Mouse (Mus musculus) adrenal gland, postnatal 0 days (tissue): ENCODE results near the gene Mcm8. TPM values are rescaled to one million over a fixed set of nuclear protein-coding genes. Genes with fewer than 3 reads are reported as not detected.

Experiments
- polyA plus RNA-seq: library from polyadenylated mRNA; unstranded; fragments of >200 nt; fragmentation: Nextera tagmentation; extraction: Ambion mirVana; gene quantifications from 2 replicates; pipeline ENCODE4 v1.2.1, GENCODE M21; 2015

Mcm8 gene
- polyA plus RNA-seq, result 4.3 and 6.7 TPM in 2 replicates

GRCm38 (mm10) chr2:132815608-132816314 is at the start of gene Mcm8, which contains the start of gene Trmt6:
Gene Mcm8, plus strand, starts transcription at chr2:132816141.
Gene Trmt6, minus strand, starts transcription at chr2:132816055.

GRCm38 (mm10) chr2:132780978-132781377 is 35.0 kb upstream of the Mcm8 start, which contains the start of gene Chgb:
Gene Chgb, plus strand, starts transcription at chr2:132781278.

GRCm38 (mm10) chr2:132846407-132847358 is 30.7 kb downstream of the Mcm8 start, which contains the start of gene Crls1:
Gene Crls1, plus strand, starts transcription at chr2:132846666.

GRCm38 (mm10) chr2:132880844-132881645 is 65.1 kb downstream of the Mcm8 start, which contains the start of gene Lrrn4:
Gene Lrrn4, minus strand, starts transcription at chr2:132880891.

Other genes starting within 250 kb of the Mcm8 start
- gene Gpcpd1, start 228.4 kb upstream of the Mcm8 start, polyA plus RNA-seq, result 41.5 and 51.7 TPM in 2 replicates
- 20.7 and 29.1 TPM in 2 replicates for gene Shld1, start 129.2 kb upstream of the Mcm8 start, polyA plus RNA-seq
- gene Chgb, start 34.9 kb upstream of the Mcm8 start, polyA plus RNA-seq, result 401 and 1,045 TPM in 2 replicates
- gene Trmt6, start 86 bp upstream of the Mcm8 start, polyA plus RNA-seq, result 24.5 and 38.0 TPM in 2 replicates
- 52.5 and 60.1 TPM in 2 replicates for gene Crls1, start 30.5 kb downstream of the Mcm8 start, polyA plus RNA-seq
- 9.1 and 12.7 TPM in 2 replicates for gene Lrrn4, start 64.8 kb downstream of the Mcm8 start, polyA plus RNA-seq
- 0.80 and 0.86 TPM in 2 replicates for gene Fermt1, start 129.8 kb downstream of the Mcm8 start, polyA plus RNA-seq